Mouse (Mus musculus) olfactory bulb, adult 2 months (tissue): ENCODE measurements around the gene Frmd4a.

ENCODE experiments used
- CTCF ChIP-seq: fragments of 200-500 bp; IDR thresholded peaks from 2 replicates; pipeline ENCODE4 v1.5.1; 2012; ENCODE audit warnings: low read depth, mild to moderate bottlenecking, low read length, moderate library complexity; ENCODE audit not compliant: insufficient read depth
- POLR2A ChIP-seq: fragments of 200-500 bp; IDR thresholded peaks from 2 replicates; pipeline ENCODE4 v1.6.1; 2012; ENCODE audit warnings: mild to moderate bottlenecking, low read depth, low read length, moderate library complexity; ENCODE audit not compliant: insufficient read depth

- TF ChIP-seq CTCF (no peak), POLR2A (no peak)
These were observed 178.5 kb downstream of the Frmd4a start for GRCm38 (mm10) chr2:4196041-4196440.
